Mouse (Mus musculus) megakaryocyte progenitor cell, adult 5-6 weeks (primary cell): ENCODE measurements around the gene Eef1akmt4. TPM values are rescaled to one million over a fixed set of nuclear protein-coding genes. Genes with fewer than 3 reads are reported as not detected.
"Not testable (repeated sequence)": the region's sequence is repeated elsewhere in the genome, so short reads cannot be mapped to it uniquely, and the experiment has no call there.

Experiments used
- ATAC-seq: replicated peaks from 2 replicates; pipeline ENCODE4 v1.8.0; 2016; ENCODE audit warnings: mild to moderate bottlenecking, moderate TSS enrichment, inconsistent platforms; ENCODE audit not compliant: poor library complexity
- total RNA-seq, 2 experiments: library from RNA; stranded (forward) in 1 of 2; stranded (reverse) in 1 of 2; fragments of 157-497, 149-512 nt in 1 of 2; fragments of 200-1000 nt in 1 of 2; gene quantifications; 2 replicates each; pipeline versions ENCODE4 v1.2.3 to v1.2.4; 2015 to 2017

Eef1akmt4 gene
- total RNA-seq, 2 experiments from 2014 or later: 6.4 to 46.5 TPM

GRCm38 (mm10) chr16:20621991-20622685 is 10.7 kb downstream of the Eef1akmt4 start:
- ATAC-seq: peak; percentile 78

- ATAC-seq: no peak
These were observed 11.8 kb downstream of the Eef1akmt4 start for GRCm38 (mm10) chr16:20623211-20623610.

- ATAC-seq: no peak
These were observed 17.5 kb downstream of the Eef1akmt4 start for GRCm38 (mm10) chr16:20628871-20629391.

- ATAC-seq: peak; percentile 37; the same call in 1 of the 2 replicates
These were observed 18.6 kb downstream of the Eef1akmt4 start, which contains the start of gene Ece2 for GRCm38 (mm10) chr16:20629731-20630634. Gene Ece2 (plus strand): TSS chr16:20629828.

GRCm38 (mm10) chr16:20637410-20637809 is 26.0 kb downstream of the Eef1akmt4 start:
- no peak for ATAC-seq

- no peak for ATAC-seq
These were observed 27.0 kb downstream of the Eef1akmt4 start for GRCm38 (mm10) chr16:20638367-20638766.

GRCm38 (mm10) chr16:20642161-20642560 is 30.8 kb downstream of the Eef1akmt4 start:
- ATAC-seq: peak; percentile 92

- no peak for ATAC-seq
These were observed 32.5 kb downstream of the Eef1akmt4 start for GRCm38 (mm10) chr16:20643911-20644310.

GRCm38 (mm10) chr16:20651076-20651946 is 39.9 kb downstream of the Eef1akmt4 start, which contains the start of gene Psmd2:
Gene Psmd2 (plus strand): TSS chr16:20651652.
- peak; percentile 99 for ATAC-seq

- ATAC-seq: no peak
These were observed 40.5 kb downstream of the Eef1akmt4 start for GRCm38 (mm10) chr16:20651947-20652310.

- ATAC-seq: no peak
These were observed 41.9 kb downstream of the Eef1akmt4 start for GRCm38 (mm10) chr16:20653315-20653714.

- ATAC-seq: no peak
These were observed 46.3 kb downstream of the Eef1akmt4 start for GRCm38 (mm10) chr16:20657661-20658060.

GRCm38 (mm10) chr16:20668013-20668412 is 56.6 kb downstream of the Eef1akmt4 start, which contains the start of gene Eif4g1:
Gene Eif4g1 (plus strand): TSS chr16:20668313.
- ATAC-seq: not testable (repeated sequence)

Other genes starting within 250 kb of the Eef1akmt4 start
- gene Abcc5, start 185.2 kb upstream of the Eef1akmt4 start, total RNA-seq (2015): 18.0 and 19.0 TPM in 2 replicates
- gene Abcc5, start 185.2 kb upstream of the Eef1akmt4 start, total RNA-seq (2017): 14.1 and 20.2 TPM in 2 replicates
- 58.4 and 64.7 TPM in 2 replicates for gene Eif2b5, start 112.8 kb upstream of the Eef1akmt4 start, total RNA-seq (2015)
- gene Eif2b5, start 112.8 kb upstream of the Eef1akmt4 start, total RNA-seq (2017): 85.8 and 87.2 TPM in 2 replicates
- gene Dvl3, start 94.6 kb upstream of the Eef1akmt4 start, total RNA-seq (2015): 23.5 and 26.7 TPM in 2 replicates
- gene Dvl3, start 94.6 kb upstream of the Eef1akmt4 start, total RNA-seq (2017): 3.2 and 3.3 TPM in 2 replicates
- 234 and 286 TPM in 2 replicates for gene Ap2m1, start 76.1 kb upstream of the Eef1akmt4 start, total RNA-seq (2015)
- 143 and 149 TPM in 2 replicates for gene Ap2m1, start 76.1 kb upstream of the Eef1akmt4 start, total RNA-seq (2017)
- gene Abcf3, start 63.0 kb upstream of the Eef1akmt4 start, total RNA-seq (2015): 21.9 and 28.5 TPM in 2 replicates
- 28.4 and 35.7 TPM in 2 replicates for gene Abcf3, start 63.0 kb upstream of the Eef1akmt4 start, total RNA-seq (2017)
- gene Vwa5b2, start 22.1 kb upstream of the Eef1akmt4 start, total RNA-seq (2015): not detected in 2 replicates
- gene Vwa5b2, start 22.1 kb upstream of the Eef1akmt4 start, total RNA-seq (2017): not detected in 2 replicates
- not detected in 2 replicates for gene Gm49333, start within 50 bp of the Eef1akmt4 start, total RNA-seq (2015)
- not detected in 2 replicates for gene Gm49333, start within 50 bp of the Eef1akmt4 start, total RNA-seq (2017)
- gene Alg3, start 142 bp downstream of the Eef1akmt4 start, total RNA-seq (2015): 33.2 and 38.5 TPM in 2 replicates
- 20.4 and 21.4 TPM in 2 replicates for gene Alg3, start 142 bp downstream of the Eef1akmt4 start, total RNA-seq (2017)
- 0.42 and 0.59 TPM in 2 replicates for gene Camk2n2, start 9.7 kb downstream of the Eef1akmt4 start, total RNA-seq (2015)
- 0.10 and 0.96 TPM in 2 replicates for gene Camk2n2, start 9.7 kb downstream of the Eef1akmt4 start, total RNA-seq (2017)
- 0.20 and 0.32 TPM in 2 replicates for gene Ece2, start 18.2 kb downstream of the Eef1akmt4 start, total RNA-seq (2015)
- 0.71 TPM in 1 of 2 replicates, not detected in the other for gene Ece2, start 18.2 kb downstream of the Eef1akmt4 start, total RNA-seq (2017)
- 113 and 133 TPM in 2 replicates for gene Psmd2, start 40.1 kb downstream of the Eef1akmt4 start, total RNA-seq (2015)
- gene Psmd2, start 40.1 kb downstream of the Eef1akmt4 start, total RNA-seq (2017): 201 and 230 TPM in 2 replicates
- gene Eif4g1, start 56.7 kb downstream of the Eef1akmt4 start, total RNA-seq (2015): 164 and 172 TPM in 2 replicates
- 305 and 366 TPM in 2 replicates for gene Eif4g1, start 56.7 kb downstream of the Eef1akmt4 start, total RNA-seq (2017)
- not detected in 2 replicates for gene Fam131a, start 81.6 kb downstream of the Eef1akmt4 start, total RNA-seq (2015)
- gene Fam131a, start 81.6 kb downstream of the Eef1akmt4 start, total RNA-seq (2017): 0.17 TPM in 1 of 2 replicates, not detected in the other
- 75.3 and 99.4 TPM in 2 replicates for gene Polr2h, start 106.1 kb downstream of the Eef1akmt4 start, total RNA-seq (2015)
- 75.1 and 78.2 TPM in 2 replicates for gene Polr2h, start 106.1 kb downstream of the Eef1akmt4 start, total RNA-seq (2017)
- 0.34 and 1.3 TPM in 2 replicates for gene Clcn2, start 106.2 kb downstream of the Eef1akmt4 start, total RNA-seq (2015)
- gene Clcn2, start 106.2 kb downstream of the Eef1akmt4 start, total RNA-seq (2017): 1.2 and 1.6 TPM in 2 replicates
- gene Chrd, start 121.5 kb downstream of the Eef1akmt4 start, total RNA-seq (2015): not detected in 2 replicates
- gene Chrd, start 121.5 kb downstream of the Eef1akmt4 start, total RNA-seq (2017): not detected in 2 replicates
- gene Thpo, start 122.9 kb downstream of the Eef1akmt4 start, total RNA-seq (2015): not detected in 2 replicates
- gene Thpo, start 122.9 kb downstream of the Eef1akmt4 start, total RNA-seq (2017): not detected in 2 replicates